Mouse (Mus musculus) lung, postnatal 0 days (tissue): ENCODE data around the gene Gm20388.
A peak's percentile ranks its signal among the peaks of the same experiment; 100 is the strongest.

Source experiments
- CTCF ChIP-seq: IDR thresholded peaks from 2 replicates; pipeline ENCODE4 v1.5.1; 2016; ENCODE audit warnings: antibody characterized with exemption, mild to moderate bottlenecking
- EP300 ChIP-seq: IDR thresholded peaks from 2 replicates; pipeline ENCODE4 v1.6.1; 2016; ENCODE audit warnings: antibody characterized with exemption, mild to moderate bottlenecking, control low read depth

DNA sequence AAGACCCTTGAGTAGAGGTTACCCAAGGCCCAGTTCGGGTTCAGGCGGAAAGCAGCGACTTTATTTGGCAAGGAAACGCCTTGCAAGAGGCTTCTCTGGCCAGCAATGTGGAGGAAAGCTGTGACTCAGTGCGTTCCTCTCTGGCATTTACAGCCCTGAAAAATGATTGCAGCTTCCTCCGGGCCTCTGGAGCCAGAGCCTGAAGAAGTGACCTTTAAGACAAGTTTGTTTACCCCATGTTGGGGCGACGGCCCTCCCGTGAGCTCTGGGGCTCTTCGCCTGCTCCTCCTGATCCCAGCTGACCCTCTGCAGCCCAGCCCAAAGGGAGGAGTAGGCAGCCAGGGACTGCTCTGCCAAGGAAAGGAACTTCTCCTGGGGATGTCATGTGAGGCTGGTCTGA is 1036.6 kb downstream of the Gm20388 start:
- TF ChIP-seq EP300 (peak; percentile 77), CTCF (no peak)
